Mouse (Mus musculus) heart, embryonic 14.5 days (tissue): ENCODE measurements around the gene Apobec3. TPM values are rescaled to one million over a fixed set of nuclear protein-coding genes. Genes with fewer than 3 reads are reported as not detected.

Experiments used
- ATAC-seq: fragments of 200-750 bp; cut with Nextera tagmentation; 2 replicates; pipeline ENCODE4 v1.8.0; 2017; ENCODE audit warnings: low read depth, moderate TSS enrichment; ENCODE audit not compliant: insufficient number of reproducible peaks, insufficient read depth, low FRiP score
- H3K27ac ChIP-seq, 2 experiments: fragments of 200-500 bp in 1 of 2; fragments of 300-500 bp in 1 of 2; sonication (generic) in 1 of 2; replicated peaks in 1 of 2; 2 replicates each; pipeline ENCODE4 v1.5.1; 2012 to 2014; ENCODE audit warnings: low read depth in 2 of 2, low read length in 2 of 2, control low read depth in 1 of 2, mild to moderate bottlenecking in 1 of 2, mixed read lengths in 1 of 2; ENCODE audit not compliant: control insufficient read depth in 1 of 2, insufficient read depth in 1 of 2
- H3K27me3 ChIP-seq: fragments of 300-500 bp; sonication (generic); 2 replicates; pipeline ENCODE4 v1.6.1; 2014; ENCODE audit warnings: mild to moderate bottlenecking, low read length, control low read depth; ENCODE audit not compliant: control insufficient read depth, insufficient read depth
- H3K36me3 ChIP-seq: fragments of 300-500 bp; sonication (generic); 2 replicates; pipeline ENCODE4 v1.6.1; 2014; ENCODE audit warnings: mild to moderate bottlenecking, control low read depth, low read length, mixed read lengths; ENCODE audit not compliant: control insufficient read depth, insufficient read depth
- H3K4me1 ChIP-seq, 2 experiments: fragments of 200-500 bp in 1 of 2; fragments of 300-500 bp in 1 of 2; sonication (generic) in 1 of 2; 2 replicates each; pipeline ENCODE4 v1.6.1; 2012 to 2014; ENCODE audit warnings: low read length in 2 of 2, control low read depth in 1 of 2, mixed read lengths in 1 of 2; ENCODE audit not compliant: control insufficient read depth in 2 of 2, insufficient read depth in 2 of 2
- H3K4me2 ChIP-seq: fragments of 300-500 bp; sonication (generic); 2 replicates; pipeline ENCODE4 v1.6.1; 2014; ENCODE audit warnings: mild to moderate bottlenecking, low read length
- H3K4me3 ChIP-seq, 2 experiments: fragments of 200-500 bp in 1 of 2; fragments of 300-500 bp in 1 of 2; sonication (generic) in 1 of 2; 2 replicates each; pipeline ENCODE4 v1.5.1; 2012 to 2014; ENCODE audit warnings: low read length in 2 of 2, mild to moderate bottlenecking in 2 of 2, control low read depth in 1 of 2, low read depth in 1 of 2, moderate library complexity in 1 of 2; ENCODE audit not compliant: control insufficient read depth in 1 of 2, insufficient read depth in 1 of 2
- H3K9ac ChIP-seq: fragments of 300-500 bp; sonication (generic); 2 replicates; pipeline ENCODE4 v1.6.1; 2014; ENCODE audit warnings: mild to moderate bottlenecking, low read length
- H3K9me3 ChIP-seq: fragments of 300-500 bp; sonication (generic); 2 replicates; pipeline ENCODE4 v1.6.1; 2016; ENCODE audit warnings: low read length, control low read depth; ENCODE audit not compliant: control insufficient read depth
- WGBS: fragments of 180-500 bp; shearing (Covaris S2); extraction: QIAGEN DNeasy Blood & Tissue Kit; methylation state at CpG from one replicate; pipeline ENCODE4 v1.1.7; 2014; 5-methylcytosine and 5-hydroxymethylcytosine counted together
- polyA plus RNA-seq: library from polyadenylated mRNA; unstranded; fragments of >200 nt; fragmentation: Nextera tagmentation; extraction: Ambion mirVana; gene quantifications from 2 replicates; pipeline ENCODE4 v1.2.1, GENCODE M21; 2014

Apobec3 gene
- polyA plus RNA-seq, 1 experiment from 2014 or later: 13.3 TPM

DNA sequence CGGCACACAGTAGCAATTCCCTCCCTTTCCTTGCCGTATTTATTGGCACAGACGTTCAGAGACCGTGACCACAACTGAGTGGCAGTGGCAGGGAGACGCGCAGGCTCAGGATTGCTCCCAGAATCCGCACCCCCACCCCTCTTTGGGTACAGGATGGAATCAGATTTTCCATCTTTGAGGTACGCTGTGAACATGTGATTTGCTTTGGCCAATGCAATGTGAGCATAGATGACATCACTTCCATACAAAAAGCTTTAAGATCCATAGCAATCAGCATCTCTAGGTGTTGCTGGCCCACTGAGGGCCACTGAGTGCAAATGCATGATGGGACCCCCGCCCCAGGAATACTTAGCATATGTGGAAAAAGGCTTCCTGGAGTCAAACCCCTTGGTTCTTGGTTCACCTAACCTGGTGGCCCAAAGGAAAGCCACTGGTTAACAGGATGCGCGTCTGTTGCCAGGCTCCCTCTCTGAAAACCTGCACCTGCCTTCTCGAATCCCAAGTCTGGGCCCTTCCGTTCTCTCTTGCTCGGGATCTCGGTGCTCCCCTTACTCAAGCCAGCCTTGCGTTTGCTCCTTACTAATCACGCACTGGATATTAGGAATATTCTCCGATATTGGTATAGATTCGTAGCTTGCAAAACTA lies 8.7 kb upstream of the Apobec3 start:
- Histone ChIP-seq H3K4me3 (peak overlapping the region; percentile 14 to 51), H3K27me3 (no peaks in the 10 kb centered on the region), H3K9me3 (no peaks in the 10 kb centered on the region), H3K4me2 (peak overlapping the region; percentile 71), H3K27ac (peak overlapping the region in 1 of 2 experiments; percentile 75; a peak in 2 of 4 replicates), H3K4me1 (peaks cover 20 to 25% of the 10 kb centered on the region in 2 experiments), H3K9ac (peak overlapping the region; percentile 77), H3K36me3 (no peaks in the 10 kb centered on the region)
- ATAC-seq: no peak
- WGBS: 25% methylated on average over 19 of the region's 19 CpGs

DNA sequence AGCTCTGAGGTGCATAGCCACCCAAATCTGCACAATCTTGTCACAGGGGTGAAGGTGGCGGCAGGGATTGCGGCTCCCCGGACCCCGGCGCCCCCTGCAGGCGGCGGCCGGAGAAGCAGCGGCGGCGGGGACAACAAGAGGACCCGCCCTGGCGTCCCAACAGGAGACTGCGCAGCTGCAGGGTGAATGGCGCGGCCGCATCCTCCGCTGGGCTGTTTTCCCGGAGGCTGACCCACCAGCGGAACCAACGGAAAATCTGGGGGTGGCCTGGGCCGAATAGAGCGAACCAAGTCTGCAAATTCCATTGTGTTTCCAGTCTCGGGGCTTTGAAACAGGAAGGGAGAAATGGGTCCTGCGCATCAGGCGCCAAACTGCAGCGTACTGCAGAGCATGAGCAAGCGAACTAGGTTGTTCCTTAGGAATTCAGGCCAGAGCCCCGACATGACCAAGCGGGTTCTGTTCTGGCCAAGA lies 8.1 kb upstream of the Apobec3 start:
- under 1% methylated on average over 30 of the region's 30 CpGs for WGBS
- Histone ChIP-seq H3K27me3 (no peaks in the 10 kb centered on the region), H3K4me3 (peak overlapping the region; percentile 51 to 77), H3K27ac (peak overlapping the region; percentile 75 to 88), H3K9ac (peak overlapping the region; percentile 77), H3K9me3 (no peaks in the 10 kb centered on the region), H3K36me3 (no peaks in the 10 kb centered on the region), H3K4me2 (peak overlapping the region; percentile 71), H3K4me1 (peaks cover 20 to 25% of the 10 kb centered on the region in 2 experiments)
- peak; percentile 72 for ATAC-seq

DNA sequence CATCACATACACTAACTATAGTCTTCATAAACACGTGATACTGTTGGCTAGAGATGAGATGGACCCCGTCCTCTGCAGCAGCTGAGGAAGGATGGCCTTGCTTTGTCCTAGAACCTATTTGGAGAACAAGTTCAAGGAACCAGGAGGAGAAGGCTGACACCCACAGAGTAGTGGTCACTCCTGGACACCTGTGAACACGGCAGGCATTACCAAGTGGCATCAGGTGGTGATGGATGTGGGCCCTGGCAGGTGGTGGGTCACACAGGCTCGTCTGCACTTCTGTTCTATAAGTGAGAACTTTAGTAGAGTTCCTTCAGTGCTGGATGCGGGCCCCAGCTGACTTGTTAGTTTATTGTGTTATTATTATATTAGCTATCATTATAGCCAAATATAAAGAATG lies 6.6 kb upstream of the Apobec3 start:
- Histone ChIP-seq H3K4me3 (no peak overlapping the region), H3K9ac (no peak overlapping the region), H3K4me2 (no peak overlapping the region), H3K36me3 (no peaks in the 10 kb centered on the region), H3K27ac (no peak overlapping the region), H3K4me1 (peaks cover 11 to 13% of the 10 kb centered on the region in 2 experiments), H3K27me3 (no peaks in the 10 kb centered on the region), H3K9me3 (no peaks in the 10 kb centered on the region)
- 73% methylated on average over 5 of the region's 5 CpGs for WGBS
- ATAC-seq: no peak

DNA sequence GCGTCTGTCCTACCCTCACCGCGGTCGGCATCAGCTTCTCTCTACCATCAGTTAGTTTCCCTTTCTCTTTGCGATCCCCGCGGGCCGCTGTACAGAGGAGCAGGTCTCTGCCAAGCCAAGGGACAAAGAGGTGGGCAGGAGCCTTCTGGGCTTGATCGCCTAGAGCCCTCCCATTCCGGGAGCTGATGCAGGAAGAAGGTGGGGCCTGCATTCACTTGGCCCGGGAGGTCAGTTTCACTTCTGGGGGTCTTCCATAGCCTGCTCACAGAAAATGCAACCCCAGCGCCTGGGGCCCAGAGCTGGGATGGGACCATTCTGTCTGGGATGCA lies 718 bp downstream of the Apobec3 start:
- Histone ChIP-seq H3K36me3 (no peaks in the 10 kb centered on the region), H3K4me3 (peak overlapping the region; percentile 56 to 60), H3K4me1 (peaks cover 5% of the 10 kb centered on the region in 2 experiments; a peak in 3 of 4 replicates), H3K27ac (peak overlapping the region; percentile 55 to 72), H3K27me3 (no peaks in the 10 kb centered on the region), H3K9ac (peak overlapping the region; percentile 77), H3K9me3 (no peaks in the 10 kb centered on the region), H3K4me2 (peak overlapping the region; percentile 85)
- peak; percentile 78 for ATAC-seq
- 3% methylated on average over 12 of the region's 12 CpGs for whole genome bisulfite sequencing

DNA sequence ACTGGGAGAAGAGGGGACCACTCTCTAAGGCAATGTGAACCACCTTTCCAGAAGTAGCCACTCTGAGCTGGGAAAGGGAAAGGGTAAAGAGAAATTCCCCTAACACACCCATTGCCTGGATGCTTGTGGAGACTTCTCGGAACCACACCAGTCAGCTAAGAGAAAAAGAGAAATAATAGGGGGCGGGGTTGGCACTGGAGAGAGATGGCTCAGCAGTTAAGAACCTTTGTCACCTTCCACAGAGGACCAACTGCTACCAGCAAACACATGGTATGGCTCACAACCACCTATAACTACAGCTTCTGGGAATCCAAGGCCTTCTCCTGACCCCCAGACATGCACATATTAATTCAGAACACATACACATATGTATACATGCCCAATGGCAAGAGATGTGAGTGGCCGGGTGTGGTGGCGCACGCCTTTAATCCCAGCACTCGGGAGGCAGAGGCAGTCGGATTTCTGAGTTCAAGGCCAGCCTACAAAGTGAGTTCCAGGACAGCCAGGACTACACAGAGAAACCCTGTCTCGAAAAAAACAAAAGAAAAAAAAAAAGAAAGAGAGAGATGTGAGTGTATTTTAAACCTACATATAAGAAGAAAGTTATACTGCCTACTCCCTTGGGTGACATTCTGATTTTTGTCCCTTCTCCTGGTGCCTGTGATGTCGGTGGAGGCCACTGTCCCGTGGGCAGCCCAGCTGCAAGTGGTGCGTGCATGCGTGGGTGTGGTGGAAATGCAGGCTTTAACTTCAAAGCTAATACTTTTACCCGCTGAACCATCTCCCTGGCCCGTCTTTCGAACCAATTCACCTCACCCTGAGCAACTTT lies 1.8 kb downstream of the Apobec3 start:
- ATAC-seq: no peak
- Histone ChIP-seq H3K4me3 (peak overlapping the region in 1 of 2 experiments; percentile 56; a peak in 2 of 4 replicates), H3K9me3 (no peaks in the 10 kb centered on the region), H3K4me1 (peaks cover 5% of the 10 kb centered on the region in 2 experiments; a peak in 3 of 4 replicates), H3K36me3 (peaks cover 5% of the 10 kb centered on the region), H3K4me2 (peak overlapping the region; percentile 85), H3K9ac (peak overlapping the region; percentile 77; the same call in 1 of the 2 replicates), H3K27ac (no peak overlapping the region), H3K27me3 (no peaks in the 10 kb centered on the region)
- WGBS: 71% methylated on average over 15 of the region's 15 CpGs

DNA sequence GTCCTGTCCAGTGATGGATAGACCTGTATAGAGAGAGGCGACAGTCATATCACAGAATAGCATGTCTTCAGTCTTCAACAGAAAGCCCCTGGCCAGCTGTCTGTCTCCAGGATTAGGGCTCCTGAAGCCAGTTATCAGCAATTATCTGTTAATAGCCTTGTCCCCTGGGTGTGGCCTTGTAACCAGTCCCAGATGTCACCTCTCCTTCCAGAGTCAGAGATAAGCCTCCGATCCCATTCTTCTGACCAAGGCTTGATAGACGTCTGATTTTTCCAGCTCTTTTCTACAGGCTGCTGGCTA lies 2.3 kb downstream of the Apobec3 start:
- H3K4me2 ChIP-seq: peak overlapping the region; percentile 25; the same call in 1 of the 2 replicates
- no peak overlapping the region for H3K4me3 ChIP-seq
- H3K9ac ChIP-seq: no peak overlapping the region
- no peak for ATAC-seq
- no peaks in the 10 kb centered on the region for H3K27me3 ChIP-seq
- H3K9me3 ChIP-seq: no peaks in the 10 kb centered on the region
- H3K4me1 ChIP-seq: peaks cover 5% of the 10 kb centered on the region in 2 experiments; a peak in 3 of 4 replicates
- 35% methylated on average over 3 of the region's 3 CpGs for WGBS
- H3K27ac ChIP-seq: no peak overlapping the region
- H3K36me3 ChIP-seq: peaks cover 11% of the 10 kb centered on the region

DNA sequence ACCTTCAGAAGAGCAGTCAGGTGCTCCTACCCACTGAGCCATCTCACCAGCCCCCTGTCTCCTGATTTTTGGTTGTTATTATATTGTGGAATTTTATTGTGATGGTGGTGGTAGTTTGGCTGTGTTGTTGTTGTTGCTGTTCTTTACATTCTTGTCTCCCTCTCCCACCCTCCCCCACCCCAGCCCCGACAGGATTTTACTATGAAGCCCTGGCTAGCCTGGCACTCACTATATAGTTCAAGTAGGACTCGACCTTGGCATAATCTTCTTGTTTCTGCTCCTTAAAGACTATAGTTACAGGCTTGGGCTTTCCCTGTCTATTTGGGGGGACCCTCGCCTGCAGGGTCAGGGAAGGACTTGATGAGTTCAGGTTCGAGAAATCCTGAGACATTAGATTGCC lies 2.9 kb downstream of the Apobec3 start:
- no peak overlapping the region for H3K9ac ChIP-seq
- 73% methylated on average over 4 of the region's 4 CpGs for WGBS
- no peak overlapping the region for H3K4me2 ChIP-seq
- no peaks in the 10 kb centered on the region for H3K27me3 ChIP-seq
- ATAC-seq: no peak
- no peaks in the 10 kb centered on the region for H3K9me3 ChIP-seq
- no peak overlapping the region for H3K4me3 ChIP-seq
- H3K27ac ChIP-seq: no peak overlapping the region
- H3K36me3 ChIP-seq: peaks cover 12% of the 10 kb centered on the region
- peaks cover 5% of the 10 kb centered on the region in 2 experiments; a peak in 3 of 4 replicates for H3K4me1 ChIP-seq
